Mouse (Mus musculus): ENCODE data around the gene Dnah2.
A peak's percentile ranks its signal among the peaks of the same experiment; 100 is the strongest.

Gene Dnah2

DNA sequence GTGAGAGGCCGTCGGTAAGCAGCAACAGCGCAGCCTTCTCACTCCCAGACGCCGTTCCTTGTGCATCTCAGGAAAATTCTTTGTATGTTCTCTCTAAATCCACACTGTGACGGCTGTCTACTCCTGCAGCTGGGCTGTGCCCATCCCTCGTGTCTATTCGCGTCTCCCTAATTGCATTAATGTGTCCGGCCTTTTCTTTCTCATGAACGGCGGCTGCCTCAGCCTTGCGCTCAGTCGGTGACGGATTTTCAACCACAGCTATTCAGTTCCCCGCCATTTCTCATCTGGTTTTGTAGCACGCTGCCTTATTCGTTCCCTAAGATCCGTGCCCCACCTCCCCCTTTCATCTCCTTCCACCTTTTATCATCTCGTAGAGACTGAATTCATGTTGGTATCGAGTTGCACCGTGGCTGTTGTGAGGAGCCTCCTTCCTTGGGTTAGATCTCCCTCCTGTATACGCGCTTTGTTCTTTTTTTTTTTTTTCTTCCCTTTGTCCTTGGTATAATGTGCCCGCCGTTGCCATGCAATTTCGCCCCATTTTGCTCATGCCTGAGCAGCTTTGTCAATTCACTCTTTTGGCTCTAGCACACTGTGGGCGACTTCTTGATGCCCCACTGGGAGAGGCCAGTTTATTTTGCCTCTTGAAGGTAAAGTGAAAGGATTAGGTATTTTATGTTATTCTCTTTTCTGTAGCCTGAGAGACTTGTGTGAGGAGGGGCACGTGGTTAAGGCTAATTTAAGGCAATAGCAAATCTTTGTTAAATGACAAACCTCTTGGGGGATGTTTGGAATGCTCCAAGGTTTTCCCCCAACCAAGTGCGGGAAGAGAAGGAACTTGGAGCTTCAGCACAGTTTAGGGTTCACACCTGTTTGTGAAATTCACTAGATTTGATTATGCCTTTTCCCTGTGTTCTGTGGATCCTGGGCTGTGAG lies 21.5 kb downstream of the Dnah2 start:
- no peak for DNase-seq

DNA sequence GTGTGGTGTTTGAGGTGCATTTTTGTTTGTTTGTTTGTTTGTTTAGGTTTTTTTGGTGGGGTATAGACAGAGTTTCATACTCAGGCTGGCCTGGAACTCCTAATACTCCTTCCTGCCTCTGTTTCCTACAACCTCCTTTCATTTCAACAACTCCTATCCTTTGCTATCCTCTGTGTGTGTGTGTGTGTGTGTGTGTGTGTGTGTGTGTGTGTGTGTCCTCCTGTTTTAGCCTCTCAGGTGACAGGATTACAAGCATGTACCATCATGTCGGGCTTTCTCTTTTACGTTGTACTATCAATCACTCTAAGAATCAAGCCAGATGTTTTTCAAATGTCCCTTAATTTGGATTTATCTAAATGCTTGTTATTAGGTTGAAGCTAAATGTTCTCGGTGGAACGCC lies 22.3 kb downstream of the Dnah2 start:
- DNase-seq, result no peak

GRCm38 (mm10) chr11:69525661-69526060 lies 23.2 kb downstream of the Dnah2 start:
- DNase-seq, result no peak

DNA sequence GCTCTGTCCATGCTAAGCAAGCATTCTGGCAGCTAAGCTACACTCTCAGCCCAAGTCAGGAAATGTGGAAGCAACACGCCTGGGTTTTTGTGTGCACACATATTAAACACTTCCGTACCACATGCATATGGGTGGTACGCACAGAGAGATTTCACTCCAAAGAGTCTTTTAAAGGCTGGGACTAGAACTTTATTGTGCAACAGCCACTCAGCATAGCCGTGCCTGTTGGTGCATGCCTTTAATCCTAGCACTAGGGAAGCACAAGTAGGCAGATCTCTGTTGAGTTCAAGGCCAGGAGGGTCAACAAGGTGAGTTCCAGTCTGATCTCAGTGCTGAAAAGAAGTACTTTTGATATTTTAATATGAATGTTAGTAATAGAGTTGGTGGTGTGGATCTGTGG lies 25.3 kb downstream of the Dnah2 start:
- DNase-seq, result no peak

- DNase-seq, result no peak
These were observed 27.3 kb downstream of the Dnah2 start for GRCm38 (mm10) chr11:69521526-69522149.

DNA sequence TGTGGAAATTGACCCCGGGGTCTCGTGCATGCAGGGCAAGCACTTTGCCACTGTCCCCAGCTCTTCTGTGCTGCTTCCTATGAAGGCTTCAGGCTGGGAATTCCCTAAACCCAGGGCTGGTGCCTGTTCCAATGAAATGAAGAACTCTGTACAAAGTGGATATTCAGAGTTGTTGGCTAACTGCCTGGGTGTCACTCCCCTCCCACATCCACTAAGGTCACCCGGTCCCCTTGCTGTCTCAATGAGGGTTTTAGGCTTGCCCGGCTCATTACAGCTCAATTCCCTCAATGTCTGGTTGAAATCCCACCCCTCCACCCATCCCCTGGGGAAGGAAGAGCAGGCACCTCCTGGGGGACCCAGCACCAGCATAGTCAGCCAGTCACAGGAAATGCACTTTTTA lies 28.9 kb downstream of the Dnah2 start:
- DNase-seq, result no peak

GRCm38 (mm10) chr11:69516661-69517060 lies 32.2 kb downstream of the Dnah2 start:
- DNase-seq, result no peak

DNA sequence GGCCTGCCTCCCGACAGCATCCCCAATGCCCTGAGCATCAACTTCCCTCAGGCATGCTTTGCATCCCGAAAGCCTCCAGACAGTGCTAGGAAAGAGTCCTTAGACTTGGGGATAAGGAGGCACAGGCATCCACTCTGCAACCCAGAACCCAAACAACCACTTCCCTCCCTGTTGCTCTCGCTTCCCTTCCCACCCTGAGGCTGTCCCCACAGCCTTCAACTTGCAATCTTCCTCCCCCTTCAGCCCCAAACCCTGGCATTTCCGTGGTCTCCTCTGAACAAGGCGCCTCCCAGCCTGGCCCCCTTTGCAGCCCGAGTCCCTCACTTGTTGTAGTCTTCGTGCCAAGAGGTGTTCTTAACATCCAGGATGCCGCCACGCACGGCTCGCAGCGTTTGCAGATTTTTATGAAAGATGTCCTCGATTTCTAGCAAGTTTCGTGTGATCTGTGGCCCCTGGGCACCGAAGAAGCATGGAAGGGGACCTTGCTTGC lies 32.7 kb downstream of the Dnah2 start:
- no peak for DNase-seq

DNA sequence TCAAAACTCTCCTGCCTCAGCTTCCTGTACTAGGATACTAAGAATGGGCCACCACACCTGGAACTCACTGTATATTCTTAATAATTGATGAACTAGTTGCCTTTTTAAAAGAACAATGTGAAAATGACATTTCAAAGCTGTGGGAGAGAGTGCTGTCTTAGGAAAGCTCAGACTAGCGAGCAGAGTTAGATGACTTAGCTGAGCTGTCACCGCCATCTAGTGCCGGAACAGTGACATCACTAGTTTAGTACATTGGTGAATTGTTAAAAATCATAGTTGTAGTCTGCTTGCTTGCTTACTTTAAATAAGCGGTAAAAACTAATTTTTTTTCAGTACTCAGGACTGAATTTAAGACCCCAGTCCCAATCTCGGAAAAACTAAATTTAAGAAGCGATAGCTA lies 35.1 kb downstream of the Dnah2 start:
- DNase-seq, result peak; percentile 32

DNA sequence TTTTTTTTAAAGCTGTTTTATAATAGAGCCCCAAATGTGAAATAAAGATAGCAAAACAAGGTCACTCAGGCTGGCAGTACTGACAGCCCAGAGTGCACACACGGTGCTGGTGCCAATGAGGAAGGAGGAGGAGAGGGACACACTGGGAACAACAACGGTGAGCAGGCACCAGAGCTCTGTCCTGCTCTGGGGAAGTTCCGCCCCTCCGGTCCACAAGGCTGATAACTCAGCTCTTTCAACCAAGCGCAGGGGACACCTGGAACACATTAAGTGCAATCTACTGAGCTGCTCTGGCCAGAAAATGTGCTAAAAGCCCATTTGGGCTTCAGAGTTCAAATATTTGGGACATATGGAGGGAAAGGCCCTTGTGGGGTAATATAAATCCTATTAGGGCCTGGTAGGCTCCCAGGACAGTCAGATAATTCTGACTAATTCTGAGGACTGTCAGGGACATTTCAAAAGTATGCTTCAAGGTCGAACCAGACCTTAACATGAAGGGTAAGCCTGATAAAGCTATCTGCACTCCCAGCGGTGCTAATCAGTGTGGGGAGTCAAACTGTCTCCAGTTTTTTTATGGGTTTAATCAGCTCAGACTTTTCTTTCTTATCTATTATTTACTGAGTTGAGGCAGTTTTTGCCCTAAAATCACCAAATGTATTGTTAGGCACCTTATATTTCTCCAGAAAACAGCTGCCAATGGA lies 38.0 kb downstream of the Dnah2 start:
- no peak for DNase-seq

GRCm38 (mm10) chr11:69503863-69504280 lies 45.0 kb downstream of the Dnah2 start:
- DNase-seq, result no peak

GRCm38 (mm10) chr11:69501555-69501954 lies 47.4 kb downstream of the Dnah2 start:
- DNase-seq, result no peak

DNA sequence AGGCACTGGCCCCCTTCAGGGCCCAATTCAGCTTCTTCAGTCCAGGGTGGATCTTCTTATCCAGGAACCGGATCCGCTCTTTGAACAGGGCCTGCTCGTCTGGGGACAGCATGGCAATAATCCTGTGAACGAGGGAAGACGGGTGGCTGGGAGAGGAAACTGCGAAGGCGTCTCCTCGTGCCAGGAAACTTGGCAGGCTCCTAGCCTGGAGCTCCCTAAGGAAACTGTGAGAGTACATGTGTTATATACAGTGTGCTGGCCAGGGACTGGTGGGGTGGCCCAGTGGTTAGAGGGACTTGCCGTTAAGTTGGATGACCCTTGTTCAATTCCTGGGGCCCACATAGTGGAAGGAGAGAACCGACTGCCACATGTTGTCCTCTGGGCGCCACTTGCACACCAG lies 49.8 kb downstream of the Dnah2 start:
- DNase-seq, result peak; percentile 42

DNA sequence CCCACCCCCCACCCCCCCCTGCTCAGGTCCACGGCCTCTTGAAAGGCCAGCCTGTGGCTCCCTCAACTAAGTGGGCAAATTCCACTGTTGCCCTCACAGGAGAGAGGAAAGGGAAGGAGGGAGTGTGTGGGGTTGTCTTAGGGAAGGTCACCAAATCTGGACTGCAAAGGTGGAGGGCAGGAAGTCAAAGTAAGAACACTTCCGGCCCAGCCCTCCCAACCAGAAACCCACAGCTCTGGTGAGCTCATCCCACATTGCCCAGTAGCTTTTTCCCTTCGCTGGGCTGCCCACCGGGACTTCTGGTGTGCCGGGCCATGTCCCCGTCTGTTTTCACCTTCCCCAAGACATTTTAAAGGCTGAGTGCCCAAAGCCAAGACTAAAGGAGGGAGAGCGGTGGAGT lies 57.2 kb downstream of the Dnah2 start:
- DNase-seq, result no peak

- DNase-seq, result no peak
These were observed 58.0 kb downstream of the Dnah2 start for GRCm38 (mm10) chr11:69490898-69491297.

DNA sequence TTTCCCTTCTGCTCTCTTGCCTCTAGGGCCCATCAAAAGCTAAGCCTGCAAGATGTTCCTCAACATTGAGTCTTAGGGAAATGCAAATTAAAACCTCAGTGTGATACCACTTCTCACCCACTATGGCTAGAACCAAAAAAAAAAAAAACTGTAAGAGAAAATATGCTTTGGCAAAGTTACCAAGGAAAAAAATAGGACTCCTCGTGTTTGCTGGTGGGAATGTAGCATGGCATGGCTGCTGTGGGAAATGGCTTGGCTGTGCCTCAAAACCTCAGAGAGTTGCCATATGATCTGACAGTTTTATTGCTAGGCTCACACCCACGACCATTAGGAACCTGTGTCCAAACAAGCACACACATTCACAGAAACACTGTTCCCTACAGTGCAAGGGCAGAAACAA lies 61.4 kb downstream of the Dnah2 start:
- peak; percentile 29 for DNase-seq

DNA sequence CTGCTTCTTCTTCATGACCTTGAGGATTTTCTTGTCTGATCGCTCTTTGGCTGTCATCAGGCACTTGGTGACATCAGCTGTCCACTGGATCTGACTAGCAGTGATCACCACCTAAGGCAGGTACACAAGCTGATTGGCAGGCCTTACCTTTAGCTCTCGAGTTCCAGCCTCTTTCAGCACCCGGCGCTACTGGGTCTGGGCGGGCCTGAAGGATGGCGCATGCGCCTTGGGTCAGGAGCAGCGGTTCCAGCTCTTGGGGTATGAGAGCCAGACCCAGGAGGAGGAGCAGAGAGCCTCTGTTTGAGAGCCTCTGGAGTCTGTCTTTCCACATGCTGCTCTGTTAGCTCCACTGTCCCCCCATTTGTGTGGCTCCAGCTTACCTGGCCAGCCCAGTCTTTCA lies 71.3 kb downstream of the Dnah2 start:
- DNase-seq, result no peak

GRCm38 (mm10) chr11:69476802-69477201 lies 72.1 kb downstream of the Dnah2 start:
- DNase-seq, result no peak

DNA sequence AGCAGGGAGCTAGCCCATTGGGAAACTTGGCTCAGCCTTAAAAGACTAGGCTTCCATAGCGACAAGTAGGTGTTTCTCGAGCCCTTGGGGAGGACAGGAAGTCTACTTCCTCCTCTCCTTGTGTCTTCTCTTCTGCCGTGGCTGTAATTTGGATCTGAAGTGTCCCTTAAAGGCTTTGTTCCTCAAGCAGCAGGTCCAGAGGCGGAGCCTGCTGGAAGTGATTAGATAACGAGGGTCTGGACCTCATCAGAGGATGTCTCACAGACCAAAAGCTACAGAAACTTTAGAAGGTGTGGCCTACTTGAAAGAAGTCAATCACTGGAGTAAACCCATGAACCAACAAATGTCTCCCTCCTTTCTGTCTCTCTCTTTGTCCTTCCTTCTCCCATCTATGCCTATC lies 74.2 kb downstream of the Dnah2 start:
- no peak for DNase-seq

DNA sequence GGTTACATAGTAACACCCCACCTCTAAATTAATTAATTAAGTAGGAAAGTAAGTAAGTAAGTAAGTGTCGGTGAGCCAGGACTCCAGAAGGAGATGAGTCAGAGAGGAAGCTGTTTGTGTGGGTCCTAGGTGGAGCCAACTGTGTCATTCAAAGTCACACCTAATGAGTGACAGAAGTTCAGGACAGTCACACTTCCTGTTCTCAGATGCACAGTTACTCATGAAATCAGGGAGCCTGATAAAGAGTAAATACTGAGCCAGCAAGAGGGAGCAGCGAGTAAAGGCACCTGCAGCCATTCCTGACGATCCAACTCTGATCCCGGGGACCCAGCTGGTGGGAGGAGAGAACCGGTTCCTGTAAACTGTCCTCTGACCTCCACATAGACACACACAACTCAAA lies 76.2 kb downstream of the Dnah2 start:
- DNase-seq, result no peak

GRCm38 (mm10) chr11:69471491-69471890 lies 77.4 kb downstream of the Dnah2 start:
- no peak for DNase-seq

- DNase-seq, result no peak
These were observed 79.6 kb downstream of the Dnah2 start for GRCm38 (mm10) chr11:69469301-69469700.

- no peak for DNase-seq
These were observed 84.9 kb downstream of the Dnah2 start for GRCm38 (mm10) chr11:69463996-69464395.

DNA sequence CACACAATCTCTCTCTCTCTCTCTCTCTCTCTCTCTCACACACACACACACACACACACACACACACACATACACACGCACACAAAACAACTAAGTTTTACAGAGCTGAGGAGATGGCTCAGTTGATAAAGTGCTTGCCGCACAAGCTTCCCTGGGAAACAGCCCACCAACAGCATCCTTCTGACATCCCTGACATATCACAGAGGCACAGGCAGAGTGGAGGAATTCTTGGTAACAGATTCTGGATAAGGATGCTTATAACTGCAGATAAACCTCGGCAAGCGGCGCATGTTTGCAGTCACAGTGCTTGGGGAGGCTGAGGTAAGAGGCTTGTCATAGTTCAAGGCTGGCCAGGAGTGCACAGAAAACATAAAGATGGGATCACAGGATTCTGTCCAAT lies 87.3 kb downstream of the Dnah2 start:
- DNase-seq, result no peak
